Comparison of ENCODE assay signal across 7 mouse cellular contexts in genomic region chr17:15194894-15195461, GRCm38 (mm10).
DNase-seq lines count a peak whose midpoint lies in the region; ATAC-seq lines count a peak whose summit lies in the region.

No protein-coding gene starts in this region.

- peak overlapping the region; percentile 22 for H3K9ac ChIP-seq in midbrain, embryonic 11.5 days (ENCODE audit: low read length)

- H3K4me3 ChIP-seq in midbrain, embryonic 11.5 days (ENCODE audit: low read depth, low read length) = no peak overlapping the region

- 6% methylated on average over 7 of the region's 7 CpGs for WGBS in midbrain, embryonic 11.5 days

- no peaks in the 10 kb centered on the region for H3K9me3 ChIP-seq in midbrain, embryonic 11.5 days (ENCODE audit: control insufficient read depth, low read length)

- no peaks in the 10 kb centered on the region; the same call in 1 of the 2 replicates for H3K27me3 ChIP-seq in midbrain, embryonic 11.5 days (ENCODE audit: control insufficient read depth, insufficient read depth, low read length)

- H3K4me1 ChIP-seq in midbrain, embryonic 11.5 days (ENCODE audit: control insufficient read depth, insufficient read depth, low read length) = peaks cover 18% of the 10 kb centered on the region

- peak; percentile 72 for ATAC-seq in midbrain, embryonic 11.5 days (ENCODE audit: low FRiP score)

- intact Hi-C loops in left cerebral cortex, postnatal 25 days (cut with DNase I) = no loop called here

- peak; percentile 56 for DNase-seq in Muller cell, postnatal 12 days (ENCODE audit: inconsistent ontology term)
- peak; percentile 73 for DNase-seq in embryo, embryonic 10.5 days (ENCODE audit: low spot score)
- DNase-seq in gastrocnemius, postnatal 4 days (ENCODE audit: low spot score in 2 of 2) = peak; percentile 34 to 69
- DNase-seq in midbrain, embryonic 11.5 days (ENCODE audit: low spot score, missing footprints) = peak; percentile 92
- DNase-seq in testis, postnatal 14 days (ENCODE audit: low spot score) = no peak
- DNase-seq in cerebellum, postnatal 25 days = no peak
- no peak for DNase-seq in left cerebral cortex, postnatal 25 days (ENCODE audit: low spot score in 2 of 2)

- H3K27ac ChIP-seq in midbrain, embryonic 11.5 days (ENCODE audit: low read depth, low read length) = no peak overlapping the region

- H3K36me3 ChIP-seq in midbrain, embryonic 11.5 days (ENCODE audit: control insufficient read depth, insufficient read depth, low read length) = no peaks in the 10 kb centered on the region

- peak overlapping the region; percentile 18; the same call in 1 of the 2 replicates for H3K4me2 ChIP-seq in midbrain, embryonic 11.5 days

Comparison
In these comparisons a context has a peak if more than half of its experiments do, and no peak if none do; other contexts are left out.
1. DNase-seq: peak in Muller cell, postnatal 12 days (single experiment), embryo, embryonic 10.5 days (single experiment), gastrocnemius, postnatal 4 days (2 of 2) and midbrain, embryonic 11.5 days (single experiment); none in testis, postnatal 14 days (single experiment), cerebellum, postnatal 25 days (0 of 2) and left cerebral cortex, postnatal 25 days (0 of 2).